In genomic region chr11:80301316-80302045, GRCm38 (mm10) we compare ENCODE assay signal across 8 mouse cellular contexts. TPM values are rescaled to one million over a fixed set of nuclear protein-coding genes. Genes with fewer than 3 reads are reported as not detected.
A peak's percentile ranks its signal among the peaks of the same experiment; 100 is the strongest.
DNase-seq lines count a peak whose midpoint lies in the region; ATAC-seq and TF ChIP-seq lines count a peak whose summit lies in the region.

No protein-coding gene starts in this region.

- TF ChIP-seq POLR2A in heart, adult 2 months (IDR thresholded peaks at IDR 0.05; ENCODE audit: insufficient read depth, low read depth, low read length) = no peak

- under 1% methylated on average over 53 of the region's 53 CpGs for WGBS in heart, adult 2 months
- WGBS in intestine, postnatal 0 days = under 1% methylated on average over 51 of the region's 53 CpGs
- WGBS in neural tube, embryonic 15.5 days = under 1% methylated on average over 52 of the region's 53 CpGs

- H3K79me2 ChIP-seq in heart, adult 2 months (replicated peaks; ENCODE audit: control insufficient read depth, insufficient read depth, low read length) = no peaks in the 10 kb centered on the region

- DNase-seq in B cell, adult 2 months = peak; percentile 45 to 46
- DNase-seq in Patski (ENCODE audit: low read depth, low spot score) = no peak
- DNase-seq in embryo, embryonic 10.5 days (ENCODE audit: low spot score) = peak; percentile 84
- DNase-seq in heart, adult 2 months = peak; percentile 80
- peak; percentile 32 to 48 for DNase-seq in lung, adult 18-20 months
- peak; percentile 34 for DNase-seq in urinary bladder, postnatal 25 days (ENCODE audit: low spot score)

- in situ Hi-C loops in Patski (cut with MboI; ENCODE audit: low pct_unique_long_range_greater_than_20kb) = no loop called here

- CTCF ChIA-PET in Patski (lab: Charles Lee) = interaction anchor here (0.7 to 1.4 kb wide), 3 partner anchors 9 to 23 kb away, joined by 3 read pairs; no protein-coding TSS in a partner anchor

- TF ChIP-seq EP300 in heart, adult 2 months (IDR thresholded peaks at IDR 0.05; ENCODE audit: insufficient read depth, low read depth, low read length) = no peak

- H3K4me3 ChIP-seq in heart, adult 2 months = peak overlapping the region; percentile 79
- H3K4me3 ChIP-seq in intestine, postnatal 0 days (ENCODE audit: low read depth, low read length) = peak overlapping the region; percentile 68
- peak overlapping the region; percentile 78 for H3K4me3 ChIP-seq in neural tube, embryonic 15.5 days (replicated peaks)

- intact Hi-C loops in heart, adult 2 months (cut with DNase I) = loop anchor here (2.0 to 5.0 kb wide), 2 partner anchors 15 to 51 kb away; no protein-coding TSS in a partner anchor

- no peaks in the 10 kb centered on the region for H3K36me3 ChIP-seq in heart, adult 2 months (ENCODE audit: control insufficient read depth, insufficient read depth, low read length)
- H3K36me3 ChIP-seq in intestine, postnatal 0 days (ENCODE audit: control insufficient read depth, insufficient read depth) = no peaks in the 10 kb centered on the region
- H3K36me3 ChIP-seq in neural tube, embryonic 15.5 days = no peaks in the 10 kb centered on the region

- peak overlapping the region; percentile 81 for H3K27ac ChIP-seq in heart, adult 2 months
- H3K27ac ChIP-seq in intestine, postnatal 0 days (ENCODE audit: low read depth, low read length) = no peak overlapping the region
- peak overlapping the region; percentile 74 for H3K27ac ChIP-seq in neural tube, embryonic 15.5 days (replicated peaks)

- peak overlapping the region; percentile 98 for H3K4me2 ChIP-seq in intestine, postnatal 0 days (replicated peaks; ENCODE audit: low read depth)
- H3K4me2 ChIP-seq in neural tube, embryonic 15.5 days = peak overlapping the region; percentile 100

- TF ChIP-seq CTCF in Patski (IDR thresholded peaks at IDR 0.05) = no peak
- TF ChIP-seq CTCF in heart, adult 2 months (IDR thresholded peaks at IDR 0.05) = peak; percentile 64
- peak; percentile 50 for TF ChIP-seq CTCF in intestine, postnatal 0 days (IDR thresholded peaks at IDR 0.05; ENCODE audit: low read depth)

- peaks cover 2% of the 10 kb centered on the region; the same call in 1 of the 2 replicates for H3K4me1 ChIP-seq in heart, adult 2 months (ENCODE audit: control insufficient read depth, insufficient read depth, low read length)
- no peaks in the 10 kb centered on the region for H3K4me1 ChIP-seq in intestine, postnatal 0 days (replicated peaks; ENCODE audit: control insufficient read depth, insufficient read depth, low read length)
- H3K4me1 ChIP-seq in neural tube, embryonic 15.5 days = peaks cover 35% of the 10 kb centered on the region

- POLR2A ChIA-PET in Patski (lab: Charles Lee) = interaction anchor here (0.5 to 0.7 kb wide), 2 partner anchors 14 to 71 kb away, joined by 3 to 4 read pairs; no protein-coding TSS in a partner anchor

- H3K27me3 ChIP-seq in Patski = no peaks in the 10 kb centered on the region
- H3K27me3 ChIP-seq in heart, adult 2 months (ENCODE audit: control insufficient read depth, insufficient read depth, low read length) = no peaks in the 10 kb centered on the region
- peaks cover 40% of the 10 kb centered on the region for H3K27me3 ChIP-seq in intestine, postnatal 0 days (replicated peaks; ENCODE audit: control insufficient read depth, insufficient read depth, low read length)
- no peaks in the 10 kb centered on the region for H3K27me3 ChIP-seq in neural tube, embryonic 15.5 days (replicated peaks)

- ATAC-seq in Patski = peak; percentile 41
- ATAC-seq in intestine, postnatal 0 days = peak; percentile 27
- peak; percentile 62 for ATAC-seq in neural tube, embryonic 15.5 days (ENCODE audit: low FRiP score)

- H3K9ac ChIP-seq in heart, adult 2 months (ENCODE audit: low read depth, low read length) = peak overlapping the region; percentile 87
- H3K9ac ChIP-seq in intestine, postnatal 0 days (ENCODE audit: low read depth, low read length) = peak overlapping the region; percentile 59
- peak overlapping the region; percentile 73 for H3K9ac ChIP-seq in neural tube, embryonic 15.5 days (replicated peaks)

- H3K9me3 ChIP-seq in intestine, postnatal 0 days (ENCODE audit: control insufficient read depth) = no peaks in the 10 kb centered on the region
- H3K9me3 ChIP-seq in neural tube, embryonic 15.5 days (replicated peaks) = no peaks in the 10 kb centered on the region

RNA-seq across cellular contexts. Expression of gene Rhbdl3, which starts 0.8 kb away (rescaled TPM):
- 5.8 TPM for polyA plus RNA-seq in Patski (2021)
- total RNA-seq in heart, adult 2 months (2021) = 10 to 100 TPM in 1 of 2 experiments, 1 to 10 TPM in 1; 6.8 to 11.1 TPM
- polyA plus RNA-seq in heart, adult 2 months (2012; rRNA removed) = 9.4 and 12.6 TPM in 2 replicates
- 1.3 and 1.4 TPM in 2 replicates for polyA plus RNA-seq in intestine, postnatal 0 days (2015; fragmentation: Nextera tagmentation; extraction: Ambion mirVana)
- 4.2 and 6.9 TPM in 2 replicates for polyA plus RNA-seq in neural tube, embryonic 15.5 days (2015; fragmentation: Nextera tagmentation; extraction: Ambion mirVana)
